Mouse (Mus musculus) testis, postnatal 14 days (tissue): ENCODE measurements around the gene Timm10b.

ENCODE experiments used
- DNase-seq: peaks from one replicate; pipeline ENCODE4 v3.0.0; 2021; ENCODE audit warnings: low spot score

Gene Timm10b

GRCm38 (mm10) chr7:105639756-105640155 lies at the start of gene Timm10b:
Timm10b (plus strand) TSS chr7:105640056.
- DNase-seq, result no peak

- DNase-seq, result no peak
Observed at GRCm38 (mm10) chr7:105590097-105590496, 49.8 kb upstream of the Timm10b start.

- peak; percentile 28 for DNase-seq
Observed at GRCm38 (mm10) chr7:105602860-105603623, 36.8 kb upstream of the Timm10b start.

GRCm38 (mm10) chr7:105608467-105608866 lies 31.4 kb upstream of the Timm10b start:
- no peak for DNase-seq

DNA sequence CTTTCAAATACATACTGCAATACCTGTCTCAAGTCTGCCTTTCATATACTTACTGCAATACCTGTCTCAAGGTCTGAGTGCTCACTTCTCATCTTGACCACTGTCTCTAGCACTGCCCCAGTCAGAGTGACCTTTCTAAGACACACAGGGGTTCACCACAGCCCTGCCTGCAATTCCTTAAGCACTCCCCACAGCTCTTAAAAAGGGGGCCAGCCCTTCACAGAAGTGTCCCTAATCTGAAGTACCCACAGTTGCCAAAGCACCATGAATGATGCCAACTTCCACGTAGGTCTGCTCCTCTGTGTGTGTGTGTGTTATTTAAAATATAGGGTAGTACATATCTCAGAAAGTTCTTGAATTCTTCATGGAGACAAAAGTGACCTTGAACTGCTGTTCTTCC lies 28.1 kb upstream of the Timm10b start:
- no peak for DNase-seq

DNA sequence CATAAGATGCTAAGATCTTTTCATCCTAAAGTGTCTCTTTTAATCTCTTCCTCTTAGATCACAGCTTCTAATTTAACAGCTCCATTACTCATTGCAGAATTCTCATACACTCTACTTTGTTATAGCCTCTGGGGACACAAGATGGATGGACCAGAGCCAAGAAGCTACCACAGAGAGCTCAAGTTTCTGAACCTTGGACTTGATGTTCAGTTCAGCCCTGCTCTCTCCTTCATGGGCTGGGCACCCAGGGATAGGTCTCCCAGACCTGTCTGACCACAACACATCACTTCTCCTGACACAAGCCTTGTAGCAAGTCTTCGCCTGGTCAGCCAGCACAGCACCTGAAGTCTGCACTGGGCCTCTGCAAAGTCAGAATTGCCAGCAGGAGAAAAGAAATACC lies 25.5 kb upstream of the Timm10b start:
- DNase-seq, result no peak

DNA sequence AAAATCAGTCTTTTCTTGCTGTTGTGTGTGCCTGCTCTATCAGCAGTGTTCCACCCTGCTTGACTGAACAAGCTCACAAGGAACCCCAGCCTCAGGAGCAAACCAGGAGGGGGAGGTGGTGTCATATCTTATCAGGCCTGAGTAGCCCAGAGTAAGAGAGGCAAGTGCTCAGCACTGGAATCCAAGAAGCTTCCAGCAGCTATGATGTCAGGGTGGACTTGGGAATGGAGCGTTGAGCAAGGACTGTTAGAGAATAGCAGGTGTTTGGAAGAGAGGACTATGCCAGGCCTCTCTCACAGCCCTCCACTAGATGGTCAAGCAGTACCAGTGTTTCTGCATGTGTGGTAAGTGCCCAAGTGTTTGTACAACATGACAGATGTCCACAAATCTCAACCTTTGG lies 24.1 kb upstream of the Timm10b start:
- no peak for DNase-seq

- no peak for DNase-seq
Observed at GRCm38 (mm10) chr7:105616561-105616960, 23.3 kb upstream of the Timm10b start.

GRCm38 (mm10) chr7:105617810-105618209 lies 22.0 kb upstream of the Timm10b start:
- no peak for DNase-seq

GRCm38 (mm10) chr7:105619701-105620100 lies 20.2 kb upstream of the Timm10b start:
- no peak for DNase-seq

DNA sequence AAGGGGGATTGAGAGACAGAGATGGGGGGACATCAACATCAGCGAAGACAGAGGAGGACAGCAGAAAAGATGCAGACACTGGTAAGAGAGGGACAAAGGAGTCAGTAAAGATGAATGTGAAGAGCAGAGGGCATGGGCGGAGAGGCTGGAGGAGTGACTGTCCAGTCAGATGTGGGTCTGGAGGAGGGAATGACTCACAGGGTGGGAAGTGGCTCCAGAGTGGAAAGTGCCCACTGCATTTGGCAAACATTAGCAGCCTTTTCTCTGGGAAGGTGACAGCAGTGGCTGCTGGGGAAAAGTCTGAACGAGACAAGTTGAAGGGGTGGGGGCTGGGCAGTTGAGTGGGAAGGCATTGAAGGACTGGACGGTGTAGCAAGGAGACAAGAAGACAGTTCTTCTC lies 18.8 kb upstream of the Timm10b start:
- no peak for DNase-seq

DNA sequence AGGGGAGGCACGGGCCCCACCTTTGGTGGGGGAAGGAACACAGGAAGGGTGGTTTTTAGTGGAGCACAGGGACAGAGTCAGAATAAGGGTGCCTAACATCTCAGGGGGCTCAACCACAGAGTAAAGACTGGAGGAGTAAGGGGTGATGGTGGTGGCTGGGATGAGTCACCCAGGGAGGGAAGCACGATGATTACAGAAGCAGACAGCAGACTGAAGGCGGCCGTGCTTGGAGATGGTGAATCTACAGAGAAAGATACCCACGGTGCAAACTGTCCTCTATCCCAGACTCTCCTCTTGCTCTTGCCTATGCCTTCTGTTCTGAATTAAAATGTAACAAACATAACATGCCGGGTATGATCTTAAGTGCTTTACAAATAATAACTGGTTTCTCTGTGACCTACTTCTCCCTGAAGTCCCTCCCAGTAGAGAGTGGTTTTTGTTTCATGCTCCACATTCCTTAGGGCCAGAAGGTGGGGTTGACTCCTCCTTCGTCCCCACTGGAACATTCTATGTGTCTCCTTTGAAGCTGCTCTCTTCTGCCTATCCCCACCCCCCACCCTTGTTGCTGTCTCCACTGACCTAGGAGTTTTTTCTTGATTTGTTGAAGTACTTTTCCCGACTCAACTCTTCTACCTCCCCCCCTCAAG lies 18.1 kb upstream of the Timm10b start:
- no peak for DNase-seq

- no peak for DNase-seq
Observed at GRCm38 (mm10) chr7:105625397-105625796, 14.5 kb upstream of the Timm10b start.

DNA sequence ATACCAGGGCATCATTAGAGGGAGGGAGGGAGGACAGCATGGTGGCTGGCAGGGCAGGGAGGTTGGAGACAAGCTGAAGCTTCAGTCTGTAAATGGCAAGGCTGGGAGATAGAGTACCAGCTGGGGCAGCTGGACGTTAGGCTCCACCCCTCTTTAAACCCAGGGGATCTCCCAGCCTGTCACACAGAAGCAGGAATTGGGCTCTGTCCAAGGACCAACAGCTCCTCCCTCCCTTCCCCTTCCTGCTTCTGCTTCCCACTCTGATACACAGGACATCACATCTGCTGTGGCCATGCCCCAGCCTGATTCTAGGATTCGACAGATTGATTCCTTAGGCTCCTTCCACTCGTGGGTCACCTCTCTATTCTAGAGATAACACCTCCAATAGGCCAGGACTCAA lies 11.2 kb upstream of the Timm10b start:
- no peak for DNase-seq

- DNase-seq, result no peak
Observed at GRCm38 (mm10) chr7:105632551-105632972, 7.3 kb upstream of the Timm10b start.

DNA sequence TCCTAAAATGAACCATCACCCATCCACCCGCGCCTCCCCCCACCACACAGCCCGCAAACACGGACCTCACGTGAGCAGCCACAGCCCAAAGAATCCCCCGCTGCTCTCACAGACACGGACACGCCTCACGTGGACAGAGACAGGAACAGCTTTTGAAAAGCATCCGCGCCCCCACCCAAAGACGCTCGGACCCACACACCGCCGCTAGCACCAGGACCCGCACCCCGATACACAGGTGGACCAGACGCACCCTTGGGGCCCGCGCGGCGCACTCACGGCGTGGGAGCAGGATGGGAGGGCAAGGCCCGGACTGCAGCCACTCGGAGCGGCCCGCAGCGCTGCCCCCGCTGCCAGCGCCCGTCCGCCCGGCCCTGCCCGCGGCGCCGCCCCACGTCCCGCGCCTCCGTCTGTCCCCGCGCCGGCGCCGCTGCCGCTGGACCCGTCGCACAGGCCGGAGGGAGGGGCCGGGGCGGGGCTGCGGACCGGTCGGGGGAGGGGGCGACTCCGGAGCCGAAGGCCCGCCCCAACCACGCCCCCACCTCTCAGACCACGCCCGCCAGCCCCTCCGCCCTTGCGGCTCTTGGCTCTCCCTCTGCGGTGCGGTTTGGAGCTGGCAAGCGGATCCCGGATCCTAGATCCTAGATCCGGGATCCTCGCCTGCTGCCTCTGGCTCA lies 6.6 kb upstream of the Timm10b start, which contains the start of gene Trim3:
Gene Trim3, minus strand, starts transcription at position 445 of the 674 bp plus-strand sequence.
- peak; percentile 88 for DNase-seq

GRCm38 (mm10) chr7:105633801-105634135 lies 6.1 kb upstream of the Timm10b start:
- no peak for DNase-seq

- DNase-seq, result no peak
Observed at GRCm38 (mm10) chr7:105634272-105634920, 5.5 kb upstream of the Timm10b start.

- DNase-seq, result no peak
Observed at GRCm38 (mm10) chr7:105635726-105636125, 4.1 kb upstream of the Timm10b start.

- no peak for DNase-seq
Observed at GRCm38 (mm10) chr7:105638776-105639175, 1.1 kb upstream of the Timm10b start.

DNA sequence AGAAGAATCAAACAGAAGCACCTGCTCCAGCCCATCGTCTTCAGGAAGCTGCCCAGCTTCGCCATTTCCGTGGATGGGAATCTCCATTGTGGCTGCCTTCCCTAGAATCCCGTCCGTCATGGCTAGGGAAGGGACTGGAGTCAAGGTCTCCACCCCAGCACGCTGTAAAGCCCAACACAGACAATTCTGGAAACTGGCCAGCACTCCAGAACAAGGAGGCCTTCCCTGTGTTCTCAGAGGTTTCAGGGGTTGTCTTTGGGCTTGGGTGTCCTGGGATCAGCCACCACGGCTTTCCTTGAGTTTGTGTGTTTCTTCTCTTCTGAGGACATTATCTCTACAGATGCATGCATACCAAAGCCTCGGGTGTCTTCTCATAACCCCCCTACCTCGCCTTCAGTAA lies 552 bp upstream of the Timm10b start:
- DNase-seq, result peak; percentile 50

DNA sequence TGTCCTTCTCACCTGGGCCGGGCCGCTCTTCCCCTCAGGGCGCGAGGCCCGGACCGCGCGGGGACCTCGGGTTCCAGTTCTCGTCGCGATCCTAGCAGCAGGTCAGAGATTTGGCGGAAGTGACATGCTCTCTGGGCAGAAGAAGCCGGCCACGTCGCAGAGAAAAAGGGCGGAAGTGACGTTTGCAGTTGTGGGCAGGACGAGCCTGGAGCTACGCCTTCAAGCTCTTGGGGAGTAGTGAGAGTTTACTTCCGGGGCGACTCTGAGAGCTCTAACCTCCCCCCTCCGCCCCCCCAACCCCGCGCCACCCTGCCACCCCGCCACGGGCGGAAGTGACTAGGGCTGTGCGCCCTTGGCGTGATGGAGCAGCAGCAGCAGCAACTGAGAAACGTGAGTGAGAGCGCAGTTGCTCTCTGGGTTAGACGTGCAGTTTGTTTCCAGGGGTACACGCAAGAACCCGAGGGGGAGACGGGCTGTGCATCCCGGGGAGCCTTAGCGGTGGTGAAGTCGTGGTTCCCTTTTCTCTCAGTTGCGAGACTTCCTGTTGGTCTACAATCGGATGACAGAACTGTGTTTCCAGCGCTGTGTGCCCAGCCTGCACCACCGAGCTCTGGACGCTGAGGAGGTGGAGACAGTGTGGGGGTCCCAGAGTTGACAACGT lies 507 bp downstream of the Timm10b start, which contains the start of the genes Arfip2 and Gm45799:
Gene Arfip2, minus strand, starts transcription at position 184 of the 661 bp plus-strand sequence.
Gene Gm45799, plus strand, starts transcription at position 320 of the 661 bp plus-strand sequence.
- peak; percentile 95 for DNase-seq
